Mouse (Mus musculus) layer of hippocampus, adult 18-20 months (tissue): Measurements from ENCODE around the gene Ccdc171. TPM values are rescaled to one million over a fixed set of nuclear protein-coding genes. Genes with fewer than 3 reads are reported as not detected.
A peak's percentile ranks its signal among the peaks of the same experiment; 100 is the strongest.
"Not testable (repeated sequence)": the region's sequence is repeated elsewhere in the genome, so short reads cannot be mapped to it uniquely, and the experiment has no call there.

ENCODE experiments used
- DNase-seq, 2 experiments: peaks; one replicate each; pipeline ENCODE4 v3.0.0; 2022; ENCODE audit warnings: low spot score in 2 of 2
- total RNA-seq, 2 experiments: library from RNA; stranded (reverse); gene quantifications; 2 replicates each; pipeline ENCODE4 v1.2.3; 2021

Gene Ccdc171
- total RNA-seq, 2 experiments from 2014 or later, result 4.0 to 6.0 TPM

DNA sequence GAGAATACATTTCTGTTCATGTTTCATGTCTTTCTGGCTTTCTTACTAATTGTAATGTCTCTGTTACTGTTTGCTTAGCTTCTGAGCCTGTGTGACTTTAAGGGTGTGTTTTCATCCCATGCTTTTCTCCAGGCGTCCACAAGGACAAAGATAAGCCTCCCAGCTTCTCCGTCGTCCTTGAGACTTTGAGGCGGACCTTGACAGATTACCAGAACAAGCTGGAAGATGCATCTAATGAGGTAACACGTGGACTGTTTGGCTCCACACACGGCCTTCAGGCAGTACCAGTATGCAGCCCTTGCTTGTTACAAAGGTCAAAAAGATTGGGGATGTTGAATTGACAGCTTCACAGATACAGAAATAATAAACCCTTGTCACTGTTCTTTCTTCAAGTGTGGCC lies 130.1 kb downstream of the Ccdc171 start:
- DNase-seq, result no peak

GRCm38 (mm10) chr4:83656571-83656970 lies 131.2 kb downstream of the Ccdc171 start:
- DNase-seq, result no peak

DNA sequence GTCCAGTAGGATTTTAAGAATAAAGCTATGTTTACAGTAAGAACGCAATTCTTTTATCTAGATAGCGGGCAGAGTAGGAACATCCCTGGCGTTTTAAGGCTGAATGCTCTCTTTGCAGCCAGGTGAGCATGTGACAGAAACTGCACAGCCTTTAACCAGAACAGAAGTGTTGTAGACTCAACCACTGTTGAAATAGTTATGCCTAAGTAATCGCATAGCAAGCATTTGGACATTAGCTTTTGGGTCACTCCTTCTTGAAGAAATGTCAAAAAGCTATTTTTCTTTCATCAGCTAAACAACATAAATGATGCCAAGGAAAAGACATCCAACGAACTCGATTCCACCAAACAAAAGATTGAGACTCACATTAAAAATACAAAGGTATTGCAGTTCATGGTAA lies 131.7 kb downstream of the Ccdc171 start:
- DNase-seq, result no peak

GRCm38 (mm10) chr4:83658415-83658814 lies 133.1 kb downstream of the Ccdc171 start:
- no peak for DNase-seq

DNA sequence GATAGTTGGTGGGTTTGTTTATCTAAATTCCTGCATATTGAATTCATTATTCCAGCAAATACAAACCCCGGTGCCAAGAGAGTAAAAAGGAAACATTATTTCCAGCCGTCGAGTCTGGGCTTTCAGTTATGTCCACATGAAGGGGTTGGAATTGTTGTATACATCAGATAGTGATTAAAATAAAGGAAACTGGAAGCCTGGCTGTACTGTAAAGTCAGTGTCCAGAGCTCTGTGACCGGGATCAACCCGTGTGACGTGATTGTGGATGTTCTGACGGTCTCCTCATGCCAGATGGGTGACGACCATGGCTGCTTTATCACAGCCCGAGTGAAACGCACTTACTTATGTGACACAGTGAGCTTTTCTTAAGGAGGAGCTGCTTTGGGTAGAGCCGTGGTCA lies 134.1 kb downstream of the Ccdc171 start:
- DNase-seq, result no peak

GRCm38 (mm10) chr4:83661519-83662271 lies 136.3 kb downstream of the Ccdc171 start:
- DNase-seq, result no peak

DNA sequence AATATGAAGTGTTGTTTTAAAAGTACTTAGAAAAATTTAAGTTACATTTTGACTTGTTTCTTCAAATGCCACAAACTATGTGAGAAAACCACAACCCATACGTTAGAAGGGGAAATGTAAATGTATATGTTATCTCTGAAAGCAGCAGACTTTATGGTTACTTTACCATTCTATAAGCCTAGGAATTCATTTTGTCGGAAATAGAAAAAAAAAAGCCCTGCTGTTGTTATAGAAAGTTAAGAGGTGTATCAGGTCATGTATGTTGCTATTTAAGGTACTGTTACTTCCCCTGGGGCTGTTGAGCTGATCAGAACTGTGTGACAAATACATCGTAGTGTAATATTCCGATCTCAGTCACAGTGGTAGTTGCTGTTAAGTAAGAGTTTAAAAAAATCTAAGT lies 137.0 kb downstream of the Ccdc171 start:
- no peak for DNase-seq

DNA sequence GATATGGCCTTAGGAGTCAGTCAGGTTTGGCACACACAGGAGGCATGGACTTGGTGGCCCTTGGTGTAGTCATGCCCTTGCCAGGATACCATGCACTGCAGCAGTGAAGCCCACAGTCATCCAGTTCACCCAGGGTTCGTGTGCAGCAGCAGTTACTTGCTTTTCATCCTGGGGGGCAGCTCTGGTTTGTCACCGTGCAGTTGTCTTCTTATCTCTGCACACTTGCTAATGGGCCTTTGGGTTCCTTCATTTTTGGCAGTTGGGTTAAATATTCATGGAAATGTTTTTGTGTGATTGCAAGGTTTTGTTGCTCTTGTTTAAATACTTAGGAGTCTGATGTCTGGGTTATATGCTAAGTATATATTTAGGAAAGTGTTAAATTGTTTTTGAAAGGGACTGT lies 144.2 kb downstream of the Ccdc171 start:
- DNase-seq, result no peak

DNA sequence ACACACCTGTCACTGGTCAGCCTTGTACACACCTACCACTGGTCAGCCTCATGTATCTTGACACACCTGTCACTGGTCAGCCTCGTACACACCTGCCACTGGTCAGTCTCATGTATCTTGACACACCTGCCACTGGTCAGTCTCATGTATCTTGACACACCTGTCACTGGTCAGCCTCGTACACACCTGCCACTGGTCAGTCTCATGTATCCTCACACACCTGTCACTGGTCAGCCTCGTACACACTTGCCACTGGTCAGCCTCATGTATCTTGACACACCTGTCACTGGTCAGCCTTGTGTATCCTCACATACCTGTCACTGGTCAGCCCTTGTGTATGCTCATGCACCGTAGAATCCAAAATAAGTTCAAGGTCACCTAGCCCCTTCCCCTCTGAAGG lies 150.0 kb downstream of the Ccdc171 start:
- DNase-seq, result not testable (repeated sequence)

DNA sequence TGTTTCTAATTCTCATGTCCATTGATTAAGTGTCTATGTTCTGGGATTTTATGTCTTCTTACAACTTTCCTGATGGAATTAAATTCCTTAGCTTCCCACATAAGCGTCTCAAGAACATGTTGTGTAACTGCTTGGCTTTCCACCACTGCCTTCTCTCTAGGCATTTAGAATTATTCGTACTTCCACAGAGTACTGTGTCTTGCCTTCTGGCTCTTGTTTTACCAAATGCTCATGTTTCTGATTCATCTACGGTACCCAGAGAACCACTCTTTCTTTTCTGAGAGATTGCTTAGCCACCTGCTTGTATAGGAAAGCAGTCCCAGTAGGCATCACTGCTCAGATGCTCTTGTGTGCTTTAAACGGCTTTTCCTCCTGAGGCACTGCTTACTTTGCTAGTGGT lies 151.1 kb downstream of the Ccdc171 start:
- DNase-seq, result peak; percentile 19 to 65

GRCm38 (mm10) chr4:83681081-83681480 lies 155.7 kb downstream of the Ccdc171 start:
- DNase-seq, result no peak

DNA sequence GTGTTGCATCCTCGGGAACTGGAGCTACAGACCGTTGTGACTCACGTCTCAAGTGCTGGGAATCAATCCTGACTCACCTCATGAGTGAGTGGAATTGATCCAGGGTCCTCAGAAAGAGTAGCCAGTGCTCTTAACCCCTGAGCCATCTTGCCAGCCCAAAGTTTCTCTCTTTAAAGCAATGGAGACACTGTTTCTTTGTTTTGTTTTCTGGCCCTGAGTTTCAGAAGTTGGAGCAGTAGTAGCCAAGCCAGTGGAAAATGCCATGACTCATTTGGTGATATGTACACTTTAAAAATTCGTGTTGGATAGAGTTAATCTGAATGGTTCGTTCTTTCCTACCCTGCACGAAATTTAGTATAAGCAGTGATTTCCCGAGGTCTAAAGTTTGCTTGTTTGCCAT lies 157.5 kb downstream of the Ccdc171 start:
- DNase-seq, result no peak

- no peak for DNase-seq
These were observed 174.8 kb downstream of the Ccdc171 start for GRCm38 (mm10) chr4:83700190-83700589.

GRCm38 (mm10) chr4:83716996-83717395 lies 191.7 kb downstream of the Ccdc171 start:
- no peak for DNase-seq

GRCm38 (mm10) chr4:83719816-83720215 lies 194.5 kb downstream of the Ccdc171 start:
- no peak for DNase-seq

DNA sequence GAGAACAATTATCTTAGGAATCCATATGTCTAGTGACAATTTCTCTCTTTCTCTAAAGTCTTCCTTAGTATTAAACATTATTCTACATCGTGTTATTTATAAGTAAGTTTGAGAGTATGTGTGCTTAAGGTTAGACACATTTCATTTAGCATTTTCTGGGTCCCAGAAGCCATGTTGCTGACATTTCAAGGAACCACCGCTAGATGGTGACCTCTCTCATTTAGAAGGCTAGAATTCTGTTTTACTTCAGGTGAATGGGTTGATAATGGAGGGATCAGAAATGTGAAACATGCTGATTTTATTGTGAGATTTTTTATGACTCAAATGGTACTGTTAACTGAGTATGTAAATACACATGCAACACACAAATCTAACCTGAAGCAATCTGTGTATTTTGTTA lies 199.8 kb downstream of the Ccdc171 start:
- DNase-seq, result peak in 1 of 2 experiments; percentile 51

GRCm38 (mm10) chr4:83739137-83739890 lies 214.0 kb downstream of the Ccdc171 start:
- DNase-seq, result no peak

DNA sequence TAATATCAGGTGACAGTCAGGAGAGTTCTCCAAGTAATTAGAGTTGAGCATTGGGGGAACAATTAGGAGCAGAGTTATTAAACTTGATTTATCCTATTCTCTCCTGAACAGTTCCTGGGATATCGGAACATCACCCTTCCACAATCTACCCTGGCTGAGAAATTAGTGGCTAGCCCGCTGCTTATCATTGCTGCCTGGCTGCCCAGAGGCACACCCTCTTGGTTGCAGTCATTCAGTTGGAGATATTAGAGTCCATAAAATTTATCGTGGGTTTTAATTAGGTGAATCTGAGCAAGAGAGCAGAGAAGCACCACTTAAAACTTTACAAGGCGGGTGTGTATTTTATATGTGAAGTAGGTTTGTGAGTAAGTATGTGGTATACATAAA lies 214.5 kb downstream of the Ccdc171 start:
- DNase-seq, result no peak

DNA sequence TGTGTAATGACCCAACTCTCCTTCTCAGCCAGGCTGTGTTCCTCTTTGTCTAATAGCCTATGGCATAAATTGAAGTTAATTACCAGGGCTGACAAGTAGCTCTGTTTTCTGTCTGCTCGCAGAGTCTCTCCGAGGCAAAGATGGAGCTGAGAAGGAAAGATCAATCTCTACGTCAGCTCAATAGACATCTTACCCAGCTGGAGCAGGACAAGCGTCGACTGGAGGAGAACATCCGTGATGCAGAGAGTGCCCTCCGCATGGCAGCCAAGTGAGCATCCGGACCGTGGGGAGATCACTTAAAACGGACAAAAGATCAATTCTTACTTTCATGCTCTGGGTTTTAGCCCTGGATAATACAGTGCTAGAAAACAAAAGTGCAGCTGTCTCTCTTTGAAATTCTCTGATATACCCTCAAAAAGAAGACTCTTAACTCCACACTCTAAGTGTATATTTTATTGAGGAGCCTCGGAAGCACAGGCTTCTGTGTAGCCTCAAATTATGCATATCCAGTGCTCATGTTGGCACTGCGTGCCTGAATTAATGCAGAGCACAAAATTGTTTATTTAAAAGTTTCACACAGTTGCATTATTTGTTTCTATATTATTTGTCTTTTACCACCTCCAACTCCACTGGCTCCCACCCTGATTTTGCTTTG lies 217.6 kb downstream of the Ccdc171 start:
- DNase-seq, result no peak

- no peak for DNase-seq
These were observed 249.8 kb downstream of the Ccdc171 start for GRCm38 (mm10) chr4:83775136-83775535.

DNA sequence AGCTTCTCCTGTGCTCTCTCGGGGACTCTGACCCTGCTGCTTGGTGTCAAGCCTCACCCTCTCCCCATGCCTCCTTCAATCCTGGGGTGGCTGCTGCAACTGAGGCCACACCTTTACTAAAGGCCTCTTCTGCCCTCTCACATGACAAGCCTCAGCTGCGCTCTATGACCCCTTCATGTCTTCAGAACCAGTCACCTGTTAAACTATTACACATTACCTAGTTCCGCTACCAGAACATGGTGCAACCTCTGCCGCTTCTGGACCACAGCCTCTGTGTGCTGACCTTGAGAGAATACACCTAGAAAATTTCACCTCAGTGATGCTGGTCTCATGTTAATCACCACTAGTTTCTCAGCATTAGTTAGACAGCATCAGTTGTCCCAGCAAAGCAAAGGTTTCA lies 254.7 kb downstream of the Ccdc171 start:
- no peak for DNase-seq

DNA sequence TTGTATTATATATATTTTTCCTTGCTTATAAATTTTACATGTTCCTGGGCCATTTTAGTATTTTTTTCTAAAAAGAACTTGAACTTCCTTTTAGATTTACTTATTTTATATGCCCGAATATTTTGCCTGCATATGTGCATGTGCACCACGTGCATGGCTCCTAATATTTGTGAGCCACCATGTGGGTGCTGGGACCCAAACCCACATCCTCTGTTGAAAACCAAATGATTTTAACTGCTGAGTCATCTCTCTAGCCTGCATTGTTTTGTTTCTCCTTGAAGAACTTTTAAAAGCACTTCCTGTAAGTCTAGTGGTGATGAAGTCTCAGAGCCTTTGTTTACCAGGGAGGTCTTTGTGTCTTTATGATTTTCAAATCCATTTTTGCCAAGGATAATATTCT lies 259.8 kb downstream of the Ccdc171 start:
- no peak for DNase-seq
